Mouse (Mus musculus): ENCODE results near the gene Hist1h4k. TPM values are rescaled to one million over a fixed set of nuclear protein-coding genes. Genes with fewer than 3 reads are reported as not detected.
"Not testable (repeated sequence)": the region's sequence is repeated elsewhere in the genome, so short reads cannot be mapped to it uniquely, and the experiment has no call there.

Gene Hist1h4k
- 2.3 TPM in 1 of 2 replicates, not detected in the other for polyA plus RNA-seq (2014; fragmentation: Nextera tagmentation; extraction: Ambion mirVana)

GRCm38 (mm10) chr13:21750159-21751017, at the start of gene Hist1h4k:
TSS of gene Hist1h4k (minus strand) at chr13:21750505.
- peak; percentile 88 for ATAC-seq (ENCODE audit: low FRiP score, low TSS enrichment)
- not testable (repeated sequence) for H3K9me3 ChIP-seq (ENCODE audit: control insufficient read depth, low read length); H3K27me3 ChIP-seq (ENCODE audit: control insufficient read depth, insufficient read depth, low read length); H3K36me3 ChIP-seq (ENCODE audit: control insufficient read depth, insufficient read depth, low read length)
- peak within 1 kb of the TSS; percentile 82 for H3K27ac ChIP-seq (replicated peaks; ENCODE audit: low read depth, low read length)
- peak; percentile 96 for DNase-seq
- H3K9ac ChIP-seq (replicated peaks; ENCODE audit: low read length): peak within 1 kb of the TSS; percentile 64
- peak within 1 kb of the TSS; percentile 74 for H3K4me2 ChIP-seq (ENCODE audit: low read length)
- WGBS: under 1% methylated on average over 42 of the region's 56 CpGs
- peak within 1 kb of the TSS; percentile 53 for H3K4me3 ChIP-seq (replicated peaks; ENCODE audit: low read depth, low read length)
- peaks cover 33% of the 10 kb centered on the region for H3K4me1 ChIP-seq (ENCODE audit: control insufficient read depth, insufficient read depth, low read length)

GRCm38 (mm10) chr13:21797163-21797562, 46.9 kb upstream of the Hist1h4k start:
- H3K4me3 ChIP-seq (replicated peaks; ENCODE audit: low read depth, low read length); H3K9me3 ChIP-seq (ENCODE audit: control insufficient read depth, low read length); H3K4me2 ChIP-seq (ENCODE audit: low read length); H3K36me3 ChIP-seq (ENCODE audit: control insufficient read depth, insufficient read depth, low read length); H3K9ac ChIP-seq (replicated peaks; ENCODE audit: low read length); H3K27me3 ChIP-seq (ENCODE audit: control insufficient read depth, insufficient read depth, low read length); H3K4me1 ChIP-seq (ENCODE audit: control insufficient read depth, insufficient read depth, low read length); ATAC-seq (ENCODE audit: low FRiP score, low TSS enrichment); DNase-seq; H3K27ac ChIP-seq (replicated peaks; ENCODE audit: low read depth, low read length): not testable (repeated sequence)

- ATAC-seq (ENCODE audit: low FRiP score, low TSS enrichment): no peak
- H3K4me3 ChIP-seq (replicated peaks; ENCODE audit: low read depth, low read length): no peak overlapping the region
Observed at GRCm38 (mm10) chr13:21795584-21795983, 45.3 kb upstream of the Hist1h4k start.

DNA sequence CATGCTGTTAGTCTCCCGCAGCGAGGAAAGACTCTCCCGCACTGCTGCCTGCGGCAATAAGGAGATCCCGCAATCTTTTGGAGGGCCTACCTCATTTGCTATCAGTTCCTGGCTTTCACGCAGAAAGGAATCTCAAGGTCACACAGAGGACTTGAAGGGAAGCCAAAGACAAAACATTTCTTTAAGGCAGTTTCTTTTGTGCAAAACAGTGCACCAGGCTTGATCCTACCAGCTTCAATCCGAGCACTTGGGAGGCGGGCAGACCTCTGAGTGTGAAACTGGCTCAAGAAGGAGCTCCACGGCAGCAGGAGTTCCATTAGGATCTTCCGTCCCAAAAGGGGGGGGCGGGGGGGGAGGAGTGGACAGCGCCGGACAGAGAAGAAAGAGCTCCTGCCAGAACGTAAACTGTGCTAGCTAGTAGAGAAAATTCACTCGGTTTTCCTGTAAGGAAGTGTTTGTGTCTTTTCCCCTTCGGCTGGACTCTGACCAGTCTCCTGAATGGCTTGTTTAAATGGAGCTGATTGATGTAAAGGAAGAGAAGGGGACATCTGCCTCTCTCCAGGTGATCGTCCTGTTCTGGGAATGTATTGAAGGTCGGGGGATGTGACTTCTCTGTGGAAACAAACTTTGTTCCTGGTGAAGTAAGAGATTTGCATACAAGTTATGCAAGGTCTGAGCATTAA, 40.4 kb upstream of the Hist1h4k start:
- peaks cover 8% of the 10 kb centered on the region for H3K4me1 ChIP-seq (ENCODE audit: control insufficient read depth, insufficient read depth, low read length)
- H3K9ac ChIP-seq (replicated peaks; ENCODE audit: low read length): no peak overlapping the region
- H3K36me3 ChIP-seq (ENCODE audit: control insufficient read depth, insufficient read depth, low read length): no peaks in the 10 kb centered on the region
- H3K4me3 ChIP-seq (replicated peaks; ENCODE audit: low read depth, low read length): no peak overlapping the region
- no peaks in the 10 kb centered on the region for H3K9me3 ChIP-seq (ENCODE audit: control insufficient read depth, low read length)
- H3K4me2 ChIP-seq (ENCODE audit: low read length): peak overlapping the region; percentile 33; the same call in 1 of the 2 replicates
- H3K27me3 ChIP-seq (ENCODE audit: control insufficient read depth, insufficient read depth, low read length): no peaks in the 10 kb centered on the region
- 9% methylated on average over 18 of the region's 18 CpGs for WGBS
- DNase-seq (peak; percentile 14), ATAC-seq (ENCODE audit: low FRiP score, low TSS enrichment) (no peak)
- H3K27ac ChIP-seq (replicated peaks; ENCODE audit: low read depth, low read length): no peak overlapping the region

More at GRCm38 (mm10) chr13:21795584-21795983, 45.3 kb upstream of the Hist1h4k start:
- no peaks in the 10 kb centered on the region for H3K4me1 ChIP-seq (ENCODE audit: control insufficient read depth, insufficient read depth, low read length)
- 92% methylated on average over 7 of the region's 7 CpGs for WGBS
- H3K9ac ChIP-seq (replicated peaks; ENCODE audit: low read length): no peak overlapping the region
- H3K4me2 ChIP-seq (ENCODE audit: low read length): no peak overlapping the region
- no peak overlapping the region for H3K27ac ChIP-seq (replicated peaks; ENCODE audit: low read depth, low read length)
- H3K27me3 ChIP-seq (ENCODE audit: control insufficient read depth, insufficient read depth, low read length): no peaks in the 10 kb centered on the region
- no peaks in the 10 kb centered on the region for H3K36me3 ChIP-seq (ENCODE audit: control insufficient read depth, insufficient read depth, low read length)
- DNase-seq: no peak
- no peaks in the 10 kb centered on the region for H3K9me3 ChIP-seq (ENCODE audit: control insufficient read depth, low read length)

DNA sequence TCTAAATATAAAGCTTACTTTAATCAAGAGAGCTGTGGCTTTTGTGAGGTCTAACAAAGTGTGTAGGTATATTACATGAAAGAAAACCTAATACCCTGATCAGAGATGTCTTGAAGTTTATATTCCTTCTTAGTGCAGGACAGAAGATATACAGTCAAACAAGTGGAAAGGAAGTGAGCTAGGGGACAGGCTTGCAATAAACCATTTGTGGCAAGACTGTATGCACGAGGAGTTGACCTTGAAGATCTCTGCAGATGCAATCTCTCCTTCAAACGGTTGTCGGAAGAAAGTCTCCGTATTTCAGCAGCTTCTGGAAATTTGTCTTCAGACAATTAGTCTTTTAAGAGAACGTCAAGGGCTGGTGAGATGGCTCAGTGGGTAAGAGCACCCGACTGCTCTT, 39.6 kb upstream of the Hist1h4k start:
- no peak for DNase-seq
- Histone ChIP-seq H3K9me3 (ENCODE audit: control insufficient read depth, low read length) (no peaks in the 10 kb centered on the region), H3K9ac (replicated peaks; ENCODE audit: low read length) (no peak overlapping the region), H3K4me2 (ENCODE audit: low read length) (no peak overlapping the region), H3K36me3 (ENCODE audit: control insufficient read depth, insufficient read depth, low read length) (no peaks in the 10 kb centered on the region), H3K27ac (replicated peaks; ENCODE audit: low read depth, low read length) (no peak overlapping the region), H3K27me3 (ENCODE audit: control insufficient read depth, insufficient read depth, low read length) (no peaks in the 10 kb centered on the region), H3K4me1 (ENCODE audit: control insufficient read depth, insufficient read depth, low read length) (peaks cover 8% of the 10 kb centered on the region), H3K4me3 (replicated peaks; ENCODE audit: low read depth, low read length) (no peak overlapping the region)
- 66% methylated on average over 6 of the region's 6 CpGs for WGBS
- no peak for ATAC-seq (ENCODE audit: low FRiP score, low TSS enrichment)

DNA sequence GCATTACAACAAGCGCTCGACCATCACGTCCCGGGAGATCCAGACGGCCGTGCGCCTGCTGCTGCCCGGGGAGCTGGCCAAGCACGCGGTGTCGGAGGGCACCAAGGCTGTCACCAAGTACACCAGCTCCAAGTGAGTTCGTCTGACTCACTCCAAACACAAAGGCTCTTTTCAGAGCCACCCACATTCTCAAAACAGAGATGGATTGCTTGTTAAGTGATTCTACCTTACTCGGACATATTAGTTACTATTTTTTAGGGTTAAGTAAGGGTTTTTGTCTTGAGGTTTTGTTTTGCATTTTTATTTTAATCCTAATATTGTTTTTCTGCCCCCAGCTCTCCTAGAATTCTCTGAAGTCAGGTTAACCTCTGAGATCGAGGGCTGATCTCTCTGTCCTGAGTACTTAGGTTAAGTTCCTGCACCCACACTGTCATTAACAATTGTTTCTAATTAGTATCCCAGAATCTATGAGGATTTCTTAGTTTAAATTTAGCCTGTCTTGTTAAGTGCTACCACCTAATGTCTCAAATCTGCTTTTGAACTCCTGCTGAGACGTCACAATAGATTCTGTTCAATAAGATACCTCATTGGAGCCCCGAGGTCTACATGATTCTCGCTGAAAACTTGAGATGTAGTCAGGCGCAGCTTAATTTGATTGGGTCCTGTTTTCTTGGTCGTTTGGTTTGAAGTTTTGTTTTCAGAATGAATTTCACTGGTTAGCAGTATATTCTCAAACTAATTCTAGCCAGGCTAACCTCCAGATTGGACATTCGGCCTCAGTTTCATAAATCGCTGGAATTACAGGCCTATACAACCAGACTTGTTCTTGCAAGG, 37.7 kb upstream of the Hist1h4k start:
- H3K9ac ChIP-seq (replicated peaks; ENCODE audit: low read length): 0 out of 2 replicates have a peak overlapping the region, but pooled peaks have one; percentile 12
- 10% methylated on average over 13 of the region's 21 CpGs for WGBS
- H3K27me3 ChIP-seq (ENCODE audit: control insufficient read depth, insufficient read depth, low read length): no peaks in the 10 kb centered on the region
- peak overlapping the region; percentile 55 for H3K27ac ChIP-seq (replicated peaks; ENCODE audit: low read depth, low read length)
- H3K36me3 ChIP-seq (ENCODE audit: control insufficient read depth, insufficient read depth, low read length): no peaks in the 10 kb centered on the region
- DNase-seq (peak; percentile 29), ATAC-seq (ENCODE audit: low FRiP score, low TSS enrichment) (peak; percentile 2; the same call in 1 of the 2 replicates)
- H3K4me3 ChIP-seq (replicated peaks; ENCODE audit: low read depth, low read length): peak overlapping the region; percentile 33
- peaks cover 14% of the 10 kb centered on the region for H3K4me1 ChIP-seq (ENCODE audit: control insufficient read depth, insufficient read depth, low read length)
- H3K4me2 ChIP-seq (ENCODE audit: low read length): peak overlapping the region; percentile 60
- H3K9me3 ChIP-seq (ENCODE audit: control insufficient read depth, low read length): no peaks in the 10 kb centered on the region

GRCm38 (mm10) chr13:21786899-21787629, 36.8 kb upstream of the Hist1h4k start, which contains the start of the genes Hist1h2an and Hist1h2bp:
TSS of gene Hist1h2an (minus strand) at chr13:21787218.
TSS of gene Hist1h2bp (plus strand) at chr13:21787461.
- peak; percentile 95 for ATAC-seq (ENCODE audit: low FRiP score, low TSS enrichment)
- peak; percentile 98 for DNase-seq
- 0% methylated on average over 37 of the region's 63 CpGs for WGBS

More at GRCm38 (mm10) chr13:21786899-21787629, 36.8 kb upstream of the Hist1h4k start, which contains the start of the genes Hist1h2an and Hist1h2bp:
- Histone ChIP-seq H3K27ac (replicated peaks; ENCODE audit: low read depth, low read length) (peak within 1 kb of the TSS; percentile 77), H3K4me2 (ENCODE audit: low read length) (peak within 1 kb of the TSS; percentile 60), H3K4me3 (replicated peaks; ENCODE audit: low read depth, low read length) (peak within 1 kb of the TSS; percentile 33), H3K4me1 (ENCODE audit: control insufficient read depth, insufficient read depth, low read length) (peaks cover 19% of the 10 kb centered on the region), H3K9ac (replicated peaks; ENCODE audit: low read length) (peak within 1 kb of the TSS; percentile 12; the same call in 1 of the 2 replicates)
- not testable (repeated sequence) for H3K27me3 ChIP-seq (ENCODE audit: control insufficient read depth, insufficient read depth, low read length); H3K9me3 ChIP-seq (ENCODE audit: control insufficient read depth, low read length); H3K36me3 ChIP-seq (ENCODE audit: control insufficient read depth, insufficient read depth, low read length)
